Comparison of ENCODE assay signal across 8 mouse cellular contexts in the genomic region with DNA sequence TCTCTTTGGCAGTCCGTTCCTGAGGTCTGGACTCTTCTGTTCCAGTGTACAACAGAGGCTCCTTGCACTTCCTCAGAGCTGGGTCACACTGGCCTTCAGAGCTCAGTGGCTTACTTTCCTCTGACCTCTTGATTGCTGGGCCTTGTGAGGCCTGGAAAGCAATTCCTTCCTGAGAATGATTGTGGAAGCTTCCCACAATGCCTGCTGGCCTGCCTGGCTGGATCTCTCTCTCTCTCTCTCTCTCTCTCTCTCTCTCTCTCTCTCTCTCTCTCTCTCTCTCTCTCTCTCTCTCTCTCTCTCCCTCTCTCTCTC. TPM values are rescaled to one million over a fixed set of nuclear protein-coding genes. Genes with fewer than 3 reads are reported as not detected.
DNase-seq lines count a peak whose midpoint lies in the region; ATAC-seq and TF ChIP-seq lines count a peak whose summit lies in the region.

No protein-coding gene starts in this region.

- peak; percentile 9 for DNase-seq in embryo, embryonic 10.5 days (ENCODE audit: low spot score)
- DNase-seq in embryo, embryonic 11 days = no peak
- peak; percentile 36 for DNase-seq in NIH3T3 (ENCODE audit: low read depth)
- DNase-seq in heart, postnatal 4 days = peak; percentile 30
- peak; percentile 31 for DNase-seq in stomach, postnatal 0 days (ENCODE audit: low spot score)
- no peak for DNase-seq in urinary bladder, adult 2 months (ENCODE audit: low spot score)
- no peak for DNase-seq in gastrocnemius, postnatal 25 days

- ATAC-seq in limb, embryonic 15.5 days (ENCODE audit: insufficient number of reproducible peaks, low FRiP score, low TSS enrichment, low read depth) = no peak
- 0 out of 2 replicates have a peak, but pooled peaks have one; percentile 2 for ATAC-seq in stomach, postnatal 0 days (ENCODE audit: low FRiP score, low TSS enrichment)

- no peak for TF ChIP-seq CTCF in stomach, postnatal 0 days (IDR thresholded peaks at IDR 0.05; ENCODE audit: low read depth)

- H3K27ac ChIP-seq in limb, embryonic 15.5 days = peak overlapping the region; percentile 83
- peak overlapping the region; percentile 94 for H3K27ac ChIP-seq in stomach, postnatal 0 days (replicated peaks)

- H3K9ac ChIP-seq in limb, embryonic 15.5 days = no peak overlapping the region
- H3K9ac ChIP-seq in stomach, postnatal 0 days (ENCODE audit: low read length) = 0 out of 2 replicates have a peak overlapping the region, but pooled peaks have one; percentile 23

- no peaks in the 10 kb centered on the region for H3K9me3 ChIP-seq in limb, embryonic 15.5 days
- no peaks in the 10 kb centered on the region for H3K9me3 ChIP-seq in stomach, postnatal 0 days (ENCODE audit: control insufficient read depth, low read length)

- no peak for TF ChIP-seq EP300 in stomach, postnatal 0 days (optimal IDR thresholded peaks at IDR 0.05)

- H3K4me3 ChIP-seq in limb, embryonic 15.5 days = no peak overlapping the region
- no peak overlapping the region for H3K4me3 ChIP-seq in stomach, postnatal 0 days (ENCODE audit: low read depth, low read length)

- no peaks in the 10 kb centered on the region for H3K27me3 ChIP-seq in limb, embryonic 15.5 days
- no peaks in the 10 kb centered on the region for H3K27me3 ChIP-seq in stomach, postnatal 0 days (ENCODE audit: control insufficient read depth, insufficient read depth, low read length)

- peaks cover 30% of the 10 kb centered on the region for H3K4me1 ChIP-seq in limb, embryonic 15.5 days
- peaks cover 17% of the 10 kb centered on the region for H3K4me1 ChIP-seq in stomach, postnatal 0 days (replicated peaks; ENCODE audit: control insufficient read depth, insufficient read depth)

- H3K36me3 ChIP-seq in limb, embryonic 15.5 days = peaks cover 17% of the 10 kb centered on the region
- H3K36me3 ChIP-seq in stomach, postnatal 0 days (ENCODE audit: control insufficient read depth, insufficient read depth, low read length) = 0 out of 2 replicates have a peak, but pooled peaks cover 3% of the 10 kb centered on the region

- WGBS in limb, embryonic 15.5 days = 53% methylated on average over 1 of the region's 1 CpGs
- 31% methylated on average over 1 of the region's 1 CpGs for WGBS in stomach, postnatal 0 days

- H3K4me2 ChIP-seq in limb, embryonic 15.5 days = no peak overlapping the region
- H3K4me2 ChIP-seq in stomach, postnatal 0 days (replicated peaks; ENCODE audit: low read depth) = peak overlapping the region; percentile 11; the same call in 1 of the 2 replicates

RNA-seq across cellular contexts. Expression of a gene that starts 9.7 kb away (rescaled TPM):
- total RNA-seq in heart, postnatal 4 days (2021) = 1 to 10 TPM; 4.2 to 4.8 TPM
- polyA plus RNA-seq in limb, embryonic 15.5 days (2015; fragmentation: Nextera tagmentation; extraction: Ambion mirVana) = 11.7 and 12.2 TPM in 2 replicates
- polyA plus RNA-seq in stomach, postnatal 0 days (2015; fragmentation: Nextera tagmentation; extraction: Ambion mirVana) = 3.7 and 4.4 TPM in 2 replicates
- polyA plus RNA-seq in urinary bladder, adult 2 months (2012; rRNA removed) = 4.1 and 4.5 TPM in 2 replicates
- 1 to 10 TPM; 1.0 to 1.9 TPM for total RNA-seq in gastrocnemius, postnatal 25 days (2021)

RNA-seq across cellular contexts. Expression of a gene that starts 25.9 kb away (rescaled TPM):
- total RNA-seq in heart, postnatal 4 days (2021) = 10 to 100 TPM; 14.8 to 15.7 TPM
- polyA plus RNA-seq in limb, embryonic 15.5 days (2015; fragmentation: Nextera tagmentation; extraction: Ambion mirVana) = 5.0 and 5.8 TPM in 2 replicates
- polyA plus RNA-seq in stomach, postnatal 0 days (2015; fragmentation: Nextera tagmentation; extraction: Ambion mirVana) = 3.8 and 4.1 TPM in 2 replicates
- polyA plus RNA-seq in urinary bladder, adult 2 months (2012; rRNA removed) = 28.4 and 29.3 TPM in 2 replicates
- 10 to 100 TPM; 17.4 to 19.0 TPM for total RNA-seq in gastrocnemius, postnatal 25 days (2021)

RNA-seq across cellular contexts. Expression of a gene that starts 29.0 kb away (rescaled TPM):
- total RNA-seq in heart, postnatal 4 days (2021) = 1 to 10 TPM; 7.4 to 8.6 TPM
- 2.4 and 3.0 TPM in 2 replicates for polyA plus RNA-seq in limb, embryonic 15.5 days (2015; fragmentation: Nextera tagmentation; extraction: Ambion mirVana)
- polyA plus RNA-seq in stomach, postnatal 0 days (2015; fragmentation: Nextera tagmentation; extraction: Ambion mirVana) = 0.86 and 1.1 TPM in 2 replicates
- 6.4 and 6.6 TPM in 2 replicates for polyA plus RNA-seq in urinary bladder, adult 2 months (2012; rRNA removed)
- 1 to 10 TPM; 4.7 to 4.9 TPM for total RNA-seq in gastrocnemius, postnatal 25 days (2021)

RNA-seq across cellular contexts. Expression of a gene that starts 40.4 kb away (rescaled TPM):
- 10 to 100 TPM; 25.9 to 29.2 TPM for total RNA-seq in heart, postnatal 4 days (2021)
- 27.8 and 34.6 TPM in 2 replicates for polyA plus RNA-seq in limb, embryonic 15.5 days (2015; fragmentation: Nextera tagmentation; extraction: Ambion mirVana)
- polyA plus RNA-seq in stomach, postnatal 0 days (2015; fragmentation: Nextera tagmentation; extraction: Ambion mirVana) = 28.6 and 36.7 TPM in 2 replicates
- polyA plus RNA-seq in urinary bladder, adult 2 months (2012; rRNA removed) = 59.4 and 76.0 TPM in 2 replicates
- total RNA-seq in gastrocnemius, postnatal 25 days (2021) = 10 to 100 TPM; 23.7 to 29.7 TPM

RNA-seq across cellular contexts. Expression of a gene that starts 40.4 kb away (rescaled TPM):
- 10 to 100 TPM; 28.0 to 34.8 TPM for total RNA-seq in heart, postnatal 4 days (2021)
- polyA plus RNA-seq in limb, embryonic 15.5 days (2015; fragmentation: Nextera tagmentation; extraction: Ambion mirVana) = 6.5 and 7.6 TPM in 2 replicates
- 4.2 and 5.0 TPM in 2 replicates for polyA plus RNA-seq in stomach, postnatal 0 days (2015; fragmentation: Nextera tagmentation; extraction: Ambion mirVana)
- polyA plus RNA-seq in urinary bladder, adult 2 months (2012; rRNA removed) = 30.9 and 36.8 TPM in 2 replicates
- 1 to 10 TPM; 3.2 to 3.9 TPM for total RNA-seq in gastrocnemius, postnatal 25 days (2021)

Comparison
In these comparisons a context has a peak if more than half of its experiments do, and no peak if none do; other contexts are left out.
1. DNase-seq: peak in embryo, embryonic 10.5 days (single experiment), NIH3T3 (single experiment), heart, postnatal 4 days (single experiment) and stomach, postnatal 0 days (single experiment); none in embryo, embryonic 11 days (single experiment), urinary bladder, adult 2 months (single experiment) and gastrocnemius, postnatal 25 days (single experiment).